Mouse (Mus musculus) c-Kit-positive CD71-positive TER-119-positive erythroid progenitor cells, embryonic 14.5 days (primary cell): ENCODE measurements at regions not wholly inside any gene's neighbourhood (a gene's known extent, or its start where the extent isn't known, plus 50 kb on each side); places are given as distances from the start of the nearest gene placed in this dataset.
A peak's percentile ranks its signal among the peaks of the same experiment; 100 is the strongest.

Experiments used
- DNase-seq: peaks from one replicate; pipeline ENCODE4 v3.0.0-alpha.2; 2013; ENCODE audit warnings: low spot score

DNA sequence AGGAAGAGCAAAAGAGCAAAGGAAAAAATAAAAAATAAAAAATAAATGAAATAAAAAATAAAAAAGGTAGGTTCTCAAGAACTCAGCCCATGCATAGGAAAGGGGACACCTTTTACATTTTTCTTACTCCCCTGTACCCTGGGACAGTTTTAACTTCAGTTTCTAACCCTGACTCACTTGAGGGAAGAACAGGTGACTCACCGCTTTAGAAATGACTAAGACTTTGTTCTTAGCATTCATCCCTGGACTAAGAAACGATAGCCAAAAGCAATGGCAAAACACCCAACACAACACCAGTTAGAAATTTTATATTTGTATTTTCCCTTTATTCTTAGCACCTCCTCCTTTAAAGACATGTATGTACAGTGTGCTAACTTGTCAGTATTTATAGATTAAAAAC is 161.5 kb upstream of the Samsn1 start:
- DNase-seq: no peak

DNA sequence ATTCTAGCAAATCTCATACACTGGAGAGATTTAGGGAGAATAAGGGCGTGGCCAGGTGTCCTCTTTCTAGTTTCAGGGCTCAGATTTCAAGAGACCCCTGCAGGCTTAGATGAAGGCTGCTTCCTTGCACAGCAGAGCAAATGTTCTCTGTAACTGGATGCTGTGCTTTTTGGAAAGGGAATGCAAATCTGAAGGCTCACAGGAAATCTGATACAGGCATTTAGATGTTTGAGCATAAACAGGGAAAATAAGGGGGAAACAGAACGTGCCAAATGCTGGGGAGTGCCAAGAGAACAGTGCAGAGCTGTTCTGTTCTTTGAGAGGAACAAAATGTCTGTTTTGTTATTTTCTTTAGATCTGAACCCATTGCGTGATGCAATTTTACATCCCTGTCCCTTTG is 161.0 kb upstream of the Samsn1 start:
- DNase-seq: no peak

DNA sequence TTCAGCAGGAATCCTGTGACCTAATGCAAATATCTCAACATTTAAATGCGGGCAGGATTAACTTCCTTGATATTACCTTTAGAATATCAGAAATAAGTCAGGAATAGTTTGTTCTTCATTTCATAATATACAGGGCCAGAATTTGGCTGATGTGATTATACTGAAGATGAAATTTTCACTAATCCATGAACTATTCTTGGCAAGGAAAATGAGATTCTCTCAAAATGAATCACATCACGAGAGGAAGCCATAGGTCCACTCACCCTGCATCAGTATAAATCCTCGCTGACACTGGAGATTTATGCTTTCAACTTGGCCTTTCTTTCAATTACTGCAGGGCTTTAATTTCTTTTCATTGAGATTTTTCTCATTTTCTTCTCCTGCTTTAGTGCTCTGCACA is 159.5 kb upstream of the Samsn1 start:
- no peak for DNase-seq

DNA sequence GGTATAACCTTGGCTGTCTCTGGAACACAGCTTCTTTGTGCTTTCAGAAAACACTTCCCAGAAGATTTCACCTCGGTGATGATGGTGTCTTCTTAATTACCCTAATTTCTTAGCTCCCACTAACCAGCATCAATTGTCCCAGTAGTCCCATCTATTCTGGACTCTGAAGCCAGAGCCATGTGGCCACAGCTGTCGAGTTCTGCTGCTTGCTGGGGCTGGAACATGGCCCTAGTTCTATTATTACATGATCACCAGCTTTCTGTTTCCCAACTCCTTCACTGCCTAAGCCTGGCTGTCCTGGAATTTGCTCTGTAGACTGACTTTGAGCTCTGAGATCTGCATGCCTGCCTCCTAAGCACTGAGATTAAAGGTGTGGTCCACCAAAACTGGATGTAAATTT is 145.6 kb upstream of the Samsn1 start:
- DNase-seq: no peak

DNA sequence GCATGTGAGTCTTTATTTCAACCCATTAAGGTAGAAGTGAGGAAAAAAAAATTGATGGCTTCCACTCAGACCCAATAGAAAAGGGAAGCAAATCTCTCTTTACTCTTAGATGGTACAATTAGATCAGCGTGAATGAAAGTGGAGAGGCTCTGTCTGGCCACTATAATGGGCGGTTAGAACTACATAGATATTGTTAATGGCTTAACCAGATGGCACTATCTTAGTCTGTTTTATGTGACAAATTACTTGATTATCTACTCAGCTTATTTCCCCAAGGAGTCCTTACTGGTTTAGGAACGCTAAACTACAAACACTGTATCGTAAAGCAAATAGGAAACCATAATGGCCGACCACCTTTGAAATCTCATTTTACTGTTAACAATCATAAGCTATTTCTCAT is 138.8 kb upstream of the Samsn1 start:
- DNase-seq: no peak

DNA sequence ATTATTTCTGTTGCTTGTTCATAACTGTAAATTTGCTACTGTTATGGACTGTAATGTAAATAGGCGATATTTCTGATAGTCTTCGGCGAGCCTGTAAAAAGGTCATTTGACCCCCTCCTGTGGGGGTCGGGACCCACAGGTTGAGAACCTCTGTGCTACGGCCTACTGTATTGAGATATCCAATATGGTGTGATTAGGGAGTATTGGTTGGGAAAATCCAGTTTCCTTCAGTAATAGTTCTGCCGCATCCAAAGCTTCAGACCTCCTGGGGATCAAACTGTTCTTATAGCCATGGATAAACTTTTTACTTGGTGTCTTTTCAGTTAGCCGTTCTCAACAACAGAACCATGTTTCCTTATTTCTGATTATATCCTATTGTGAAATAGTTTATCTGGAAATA is 136.5 kb upstream of the Samsn1 start:
- DNase-seq: no peak

DNA sequence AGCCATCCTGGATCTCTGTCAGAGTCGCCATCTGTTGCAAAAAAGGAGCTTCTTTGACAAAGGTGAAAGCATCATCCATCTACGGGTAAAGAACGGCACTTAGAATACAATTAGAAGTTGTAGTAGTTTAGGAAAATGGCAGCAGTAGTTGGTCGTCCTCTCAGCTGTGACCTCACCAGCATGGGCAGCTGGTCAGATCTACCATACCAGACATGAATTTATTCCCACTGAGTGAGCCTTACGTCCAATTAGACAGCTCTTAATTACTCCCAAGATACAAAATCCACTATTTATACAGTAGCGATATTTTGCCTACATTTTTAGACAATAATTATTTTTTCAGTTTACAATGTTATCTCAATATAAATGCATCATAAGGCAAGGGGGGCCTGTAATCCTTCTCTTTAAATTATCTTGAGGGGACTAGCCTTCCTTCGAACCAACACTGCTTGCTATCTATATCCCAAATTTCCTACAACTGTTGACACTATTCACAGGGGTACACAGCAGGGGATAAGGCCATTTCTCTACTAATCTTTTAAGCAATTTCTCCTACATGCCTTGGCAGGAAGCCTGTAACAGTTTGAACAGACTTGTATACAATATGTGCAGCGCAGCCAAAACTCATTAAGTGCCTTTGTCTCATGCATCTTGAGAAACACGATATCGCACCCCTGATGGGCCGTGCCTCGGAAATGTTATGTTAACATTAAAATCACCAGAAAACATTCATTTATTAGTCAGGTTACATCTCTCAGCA is 131.9 kb upstream of the Samsn1 start:
- DNase-seq: no peak

DNA sequence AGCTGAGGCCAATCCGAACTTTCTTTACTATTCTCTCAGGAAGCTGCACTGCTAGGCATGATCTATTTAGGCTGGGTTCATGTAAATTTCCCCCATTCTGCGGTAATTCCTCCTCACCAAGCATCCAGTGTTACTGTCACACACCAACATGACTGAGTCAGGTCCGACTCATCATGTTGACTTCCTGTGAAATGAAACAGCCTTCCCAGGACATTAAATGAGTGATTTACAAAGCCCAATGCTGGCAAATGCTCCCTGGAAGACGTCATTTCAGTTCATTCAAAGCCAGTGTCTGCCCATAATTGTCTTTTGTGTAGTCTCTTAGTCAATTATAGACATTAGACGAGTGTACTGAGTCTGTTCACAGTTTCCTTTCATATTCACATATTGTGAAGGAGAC is 127.5 kb upstream of the Samsn1 start:
- no peak for DNase-seq

DNA sequence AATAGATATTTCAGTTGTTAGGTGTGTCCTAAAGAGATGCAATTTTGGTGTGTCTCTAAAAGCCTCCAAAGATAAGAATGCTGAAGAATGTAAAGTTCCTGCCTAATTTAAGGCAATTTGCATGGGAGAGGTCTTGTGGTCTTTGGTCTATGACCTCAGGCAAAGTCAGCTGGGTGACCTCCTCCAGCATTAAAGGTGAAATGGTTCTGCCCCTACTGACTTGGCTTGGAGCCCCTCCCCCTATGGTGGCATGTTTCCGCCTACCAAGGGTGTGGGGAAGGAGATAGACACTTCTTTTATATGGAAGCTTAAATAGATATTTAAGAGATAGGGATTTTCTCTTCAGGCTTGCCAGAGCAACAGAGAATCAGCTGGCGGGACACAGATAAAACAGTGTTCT is 111.8 kb upstream of the Samsn1 start:
- DNase-seq: no peak

DNA sequence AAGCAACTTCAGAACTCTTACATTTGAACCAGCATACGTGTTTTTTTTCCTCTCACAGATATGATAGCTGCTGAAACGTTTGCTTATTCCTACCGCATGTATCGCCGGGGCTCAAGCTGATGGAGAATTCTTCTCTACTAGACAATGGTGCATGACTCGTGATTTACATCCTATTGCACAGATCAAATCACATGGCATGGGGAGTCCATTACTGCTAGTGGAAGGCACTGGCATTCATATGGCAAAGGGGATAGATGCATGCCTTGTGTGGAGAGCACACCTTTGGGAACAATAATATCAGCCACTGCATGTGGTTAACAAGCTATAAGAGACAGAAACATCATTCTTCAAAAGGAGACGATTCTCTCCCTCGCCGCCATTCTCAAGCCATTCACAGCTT is 108.4 kb upstream of the Samsn1 start:
- DNase-seq: no peak

DNA sequence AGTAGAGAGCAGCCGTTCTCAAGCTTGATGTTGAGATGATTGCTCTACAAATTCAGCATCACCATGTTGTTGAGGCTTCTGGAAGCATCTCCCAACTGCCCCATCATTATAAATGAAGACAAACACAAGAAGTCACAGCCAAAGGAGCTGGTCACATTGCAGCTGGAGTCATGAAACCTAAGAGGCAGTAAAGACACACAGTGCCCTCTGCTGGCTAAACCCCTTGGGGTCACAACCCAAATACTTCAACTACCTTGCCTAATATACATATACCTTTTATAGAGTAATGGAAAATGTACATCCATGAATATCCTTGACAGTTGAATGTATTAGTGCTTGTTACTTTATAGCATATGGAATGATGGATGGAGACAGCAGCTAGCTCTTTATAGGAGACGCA is 107.9 kb upstream of the Samsn1 start:
- peak; percentile 49 for DNase-seq

DNA sequence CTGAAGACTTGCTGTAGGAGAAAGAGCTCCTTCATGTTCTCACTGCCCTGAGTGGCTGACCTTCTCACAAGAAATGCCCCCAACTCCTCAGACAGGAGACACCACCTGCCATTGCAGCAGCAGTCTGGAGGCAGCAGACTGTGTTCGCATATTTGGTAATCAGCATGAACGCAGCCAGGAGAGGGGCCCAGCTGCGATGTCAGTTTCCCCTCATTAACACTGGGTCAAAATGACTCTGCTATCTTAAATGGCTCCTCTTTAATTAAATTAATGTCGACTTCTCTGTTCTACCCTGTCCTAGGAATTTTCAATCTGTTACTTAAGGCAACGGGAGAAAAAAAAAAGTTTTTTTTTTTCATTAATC is 100.9 kb upstream of the Samsn1 start:
- DNase-seq: no peak

DNA sequence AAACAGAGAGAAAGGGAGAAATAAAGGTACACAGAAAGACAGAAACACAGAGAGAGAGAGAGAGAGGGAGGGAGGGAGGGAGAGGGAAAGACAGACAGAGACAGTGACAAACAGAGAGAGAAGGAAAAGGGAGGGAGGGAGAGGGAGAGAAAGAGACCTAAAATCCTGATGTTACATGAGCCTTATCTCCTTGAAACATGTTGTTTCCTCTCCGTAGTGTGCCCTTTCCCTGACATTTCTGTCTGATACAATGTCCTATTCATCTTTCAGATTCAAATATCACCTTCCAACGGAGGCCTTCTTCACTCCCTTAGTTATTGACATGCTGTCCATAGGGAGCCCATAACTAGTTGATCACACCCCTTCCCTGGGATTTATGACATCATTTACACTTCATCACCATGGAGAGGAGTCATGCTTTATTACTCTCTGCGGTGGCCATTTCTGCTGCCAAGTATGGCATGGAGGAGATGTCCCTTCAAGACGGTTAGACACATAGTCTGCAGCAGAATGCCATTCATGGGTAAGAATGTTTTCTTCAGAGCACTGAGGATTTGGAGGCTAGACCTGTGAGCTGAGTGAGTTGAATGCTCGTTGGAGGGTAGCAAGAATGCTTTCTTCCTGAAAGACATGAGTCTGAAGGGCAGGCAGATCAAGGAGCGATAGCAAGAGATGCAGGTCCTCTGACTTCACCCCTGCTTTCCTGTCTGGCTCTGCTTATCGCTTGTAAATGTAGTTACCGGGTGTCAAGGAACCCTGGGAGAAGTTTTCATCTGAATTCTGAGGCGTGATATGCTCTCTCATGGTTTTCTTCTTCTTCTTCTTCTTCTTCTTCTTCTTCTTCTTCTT is 100.3 kb upstream of the Samsn1 start:
- DNase-seq: no peak

DNA sequence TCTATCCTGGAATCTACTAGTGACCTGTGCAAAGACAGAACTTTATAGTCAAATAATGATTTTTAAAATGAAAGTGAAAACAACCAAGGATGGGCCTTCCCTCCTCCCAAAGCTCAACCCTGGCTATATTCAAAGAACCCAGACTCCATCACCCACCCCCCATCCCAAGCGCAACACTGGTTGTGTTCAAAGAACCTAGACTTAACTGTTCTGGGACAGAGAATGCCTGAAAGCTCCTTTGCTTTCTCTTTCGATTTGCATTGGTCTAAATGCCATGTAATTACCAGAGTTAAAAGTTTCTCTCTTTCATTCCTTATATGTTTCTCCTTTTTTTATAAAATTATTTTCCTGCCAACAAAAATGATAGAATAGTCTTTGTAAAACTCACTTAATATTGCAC is 98.6 kb upstream of the Samsn1 start:
- DNase-seq: no peak

DNA sequence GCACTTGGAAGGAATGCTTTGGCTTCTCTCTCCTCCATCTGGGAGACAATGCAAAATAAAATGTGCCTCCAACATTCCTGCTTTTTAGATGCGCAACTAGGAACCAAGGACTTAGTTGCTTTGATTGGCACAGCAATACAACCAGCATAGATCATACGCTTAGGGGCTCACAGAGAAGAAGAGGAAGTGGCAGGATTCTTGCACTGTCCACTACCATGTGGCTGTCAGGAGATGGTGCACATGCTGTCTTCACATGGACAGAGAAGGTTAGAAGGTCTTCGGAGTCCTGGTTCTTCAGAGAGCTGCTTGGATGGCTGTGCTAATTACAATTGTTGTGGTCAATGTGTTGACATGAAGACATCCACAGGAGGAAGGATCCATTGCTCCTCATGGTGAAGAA is 88.3 kb upstream of the Samsn1 start:
- DNase-seq: no peak

DNA sequence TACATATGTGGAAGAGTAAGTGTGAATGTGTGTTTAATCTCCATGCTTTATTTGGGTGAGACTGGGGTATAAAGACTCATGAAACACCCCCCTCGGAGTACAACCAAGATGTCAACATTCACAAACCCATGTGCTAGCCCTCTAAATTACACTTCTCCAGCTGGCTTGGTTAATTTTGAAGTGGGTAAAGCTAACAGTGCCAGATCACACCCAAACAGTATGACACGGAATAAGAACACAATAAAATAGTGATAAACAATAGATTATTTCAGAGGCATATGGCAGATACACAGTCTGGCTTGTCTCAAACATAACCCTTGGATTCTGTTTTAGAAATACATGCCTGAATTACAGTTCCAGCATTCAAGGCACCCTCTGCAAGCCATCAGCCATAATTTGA is 86.4 kb upstream of the Samsn1 start:
- no peak for DNase-seq

DNA sequence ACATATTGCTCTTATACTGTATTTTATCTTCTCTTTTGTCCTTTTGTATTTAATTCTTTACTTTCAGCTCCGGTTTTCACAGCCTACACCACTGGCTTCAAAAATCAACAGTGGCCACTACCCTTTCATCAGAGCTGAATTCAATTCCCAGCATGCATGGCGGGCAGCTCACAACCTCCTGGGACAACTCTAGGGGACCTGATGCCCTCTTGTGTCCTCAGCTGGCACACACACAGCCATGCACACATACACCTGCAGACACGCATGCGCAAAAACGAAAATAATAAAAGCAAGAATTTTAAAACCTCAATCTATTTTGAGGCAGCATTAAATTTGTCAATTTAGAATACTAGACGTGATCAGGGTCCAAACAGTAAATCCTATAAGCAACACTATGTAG is 82.6 kb upstream of the Samsn1 start:
- DNase-seq: no peak

DNA sequence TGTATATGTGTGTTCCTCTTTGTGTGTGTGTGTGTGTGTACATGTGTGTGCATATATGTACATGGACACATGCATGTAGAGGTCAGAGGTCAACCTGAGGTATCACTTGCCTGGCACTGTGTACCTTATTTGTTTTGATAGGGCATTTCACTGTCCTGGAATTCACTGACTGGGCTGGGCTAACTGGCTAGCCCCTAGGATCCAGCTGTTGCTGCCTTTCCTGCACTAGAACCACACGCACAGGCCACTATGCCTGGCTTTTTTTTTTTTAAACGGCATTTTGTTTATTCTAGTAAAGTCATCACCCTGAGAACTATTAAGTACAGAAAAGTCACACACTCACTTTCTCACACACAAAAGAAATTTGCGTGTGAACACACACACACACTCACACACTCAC is 79.7 kb upstream of the Samsn1 start:
- no peak for DNase-seq

DNA sequence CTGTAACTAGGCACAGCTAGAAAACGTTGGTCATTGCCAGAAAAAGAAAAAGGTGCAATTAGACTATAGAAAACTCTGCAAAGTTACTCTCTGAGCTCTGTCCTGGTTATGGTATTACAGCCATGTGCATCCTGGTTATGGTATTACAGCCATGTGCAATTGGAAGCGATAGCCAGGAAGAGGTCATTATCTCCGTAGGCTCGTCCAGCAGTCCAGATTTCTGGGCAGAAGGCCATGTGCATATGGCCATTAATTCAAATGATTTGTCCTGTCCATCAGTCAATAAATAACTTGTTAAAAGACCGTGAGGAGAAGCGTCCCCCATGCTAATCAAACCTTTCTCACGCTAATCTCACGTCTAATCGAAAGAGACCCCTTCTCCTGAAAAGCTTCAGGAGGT is 75.7 kb upstream of the Samsn1 start:
- DNase-seq: no peak

DNA sequence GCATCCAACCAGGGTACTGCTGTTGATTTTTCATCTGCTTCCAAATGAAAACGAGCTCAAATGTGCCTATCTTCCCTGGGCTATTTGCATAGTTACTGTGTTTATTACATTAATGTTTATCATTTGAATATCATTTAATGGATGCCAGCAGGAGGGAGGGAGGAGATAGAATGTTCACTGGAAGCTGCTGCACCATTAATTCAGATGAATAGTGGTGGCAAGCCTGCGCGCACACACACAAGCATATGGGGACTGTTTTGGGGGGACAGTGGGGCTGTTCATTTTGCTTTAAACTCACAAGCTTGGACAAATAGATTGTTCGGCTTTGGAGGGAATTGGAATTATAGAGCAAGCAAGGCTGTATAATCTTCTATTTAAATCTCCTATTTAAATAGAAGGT is 74.3 kb upstream of the Samsn1 start:
- DNase-seq: no peak

DNA sequence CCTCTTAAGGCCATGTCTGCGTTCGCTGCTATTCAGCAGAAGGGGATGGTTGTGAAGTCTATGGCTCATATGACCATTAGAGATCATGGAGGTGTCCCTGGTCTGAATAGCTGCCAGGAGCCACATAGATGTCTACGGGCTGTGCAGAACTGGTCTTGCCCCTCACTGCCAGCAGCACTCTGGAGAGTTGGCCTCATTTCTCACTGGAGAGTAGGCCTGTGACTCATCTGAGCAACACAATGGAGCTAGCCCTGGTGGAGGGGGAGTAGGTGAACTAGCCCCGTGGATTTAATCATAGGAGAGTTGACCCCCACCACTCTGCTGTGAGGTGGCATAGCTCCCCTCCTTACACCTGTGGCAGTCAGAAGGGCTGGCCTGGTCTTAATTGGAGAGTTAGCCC is 63.3 kb upstream of the Samsn1 start:
- no peak for DNase-seq

DNA sequence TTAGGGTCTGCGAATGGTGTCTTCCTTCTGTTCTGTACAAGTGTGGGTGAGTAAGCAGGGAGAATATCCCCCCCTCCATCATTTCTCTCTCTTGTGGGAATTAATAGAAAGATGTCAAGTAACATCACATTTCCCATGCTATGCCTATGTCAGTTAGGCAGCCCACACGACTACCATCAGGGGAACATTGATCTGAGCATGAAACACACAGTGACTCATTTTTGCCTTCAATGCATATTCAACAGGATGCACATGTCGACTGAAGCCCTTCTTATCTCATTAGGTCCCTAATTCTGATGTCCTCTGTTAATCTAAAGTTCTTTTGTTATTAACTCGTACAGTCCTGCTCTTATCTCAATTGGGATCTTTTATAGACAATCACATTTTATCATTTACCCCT is 60.4 kb upstream of the Samsn1 start:
- DNase-seq: no peak

DNA sequence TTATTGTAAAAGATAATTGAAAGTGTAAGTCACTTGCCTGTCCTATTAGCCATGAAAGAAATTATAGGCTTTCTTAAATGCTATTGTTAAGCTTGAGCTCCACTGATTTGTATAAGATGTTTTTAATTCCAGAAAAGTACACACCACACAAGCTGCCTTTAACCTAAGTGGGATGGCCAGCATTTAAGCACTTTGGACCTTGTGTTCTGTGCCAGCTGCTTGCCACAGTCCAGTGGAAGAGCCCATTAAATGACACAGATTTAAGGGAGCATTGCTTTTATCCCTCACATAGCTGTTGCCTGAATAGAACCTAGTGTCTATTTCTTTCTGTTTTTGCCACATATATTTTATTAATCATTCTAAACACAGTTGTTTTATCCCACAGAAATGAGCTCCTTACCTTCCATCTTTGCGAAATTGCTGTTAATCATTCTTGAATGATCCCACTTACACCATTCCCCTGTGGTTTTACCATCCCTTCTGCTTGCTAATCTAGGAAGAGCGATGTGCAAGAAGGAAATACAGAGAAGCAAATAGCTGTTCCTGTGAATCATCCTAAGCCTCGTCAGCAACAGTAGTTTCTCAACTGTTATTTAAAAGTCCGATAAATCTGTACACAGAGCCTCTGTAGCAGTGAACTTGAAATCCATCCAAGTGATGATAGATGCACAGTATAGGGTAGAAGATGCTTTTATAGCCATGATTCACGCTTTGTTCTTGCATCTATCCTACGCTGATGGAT is 57.9 kb upstream of the Samsn1 start:
- DNase-seq: no peak
